Mouse (Mus musculus): ENCODE results near the gene Kcnmb2.

DNA sequence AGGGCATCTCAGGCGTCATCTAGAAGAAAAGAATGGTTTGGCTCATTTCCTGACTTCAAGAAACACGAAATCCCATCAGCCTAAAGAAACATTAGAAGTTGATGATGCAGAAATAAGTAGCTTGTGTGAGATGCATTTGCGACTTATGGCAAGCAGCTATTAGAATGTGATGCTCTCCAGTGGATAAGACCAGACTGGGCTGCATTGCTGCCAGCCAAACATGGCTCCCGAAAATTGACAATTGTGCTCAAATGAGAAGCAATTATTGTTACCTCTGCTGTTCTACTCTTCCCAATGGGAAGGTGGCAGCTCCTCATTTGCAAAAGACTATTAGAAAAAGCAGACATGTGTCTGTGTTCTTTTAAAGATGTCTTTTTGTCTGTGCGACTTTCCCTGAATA lies 38.8 kb upstream of the Kcnmb2 start:
- TF ChIP-seq CTCF (IDR thresholded peaks at IDR 0.05; ENCODE audit: extremely low read depth, insufficient read depth, insufficient read length, insufficient replicate concordance), result no peak
- no peak for TF ChIP-seq POLR2A (IDR thresholded peaks at IDR 0.05; ENCODE audit: low read depth, low read length)

Data from spleen, adult 2 months (tissue).